Mouse (Mus musculus) midbrain, embryonic 11.5 days (tissue): ENCODE data around the gene Mbnl1. TPM values are rescaled to one million over a fixed set of nuclear protein-coding genes. Genes with fewer than 3 reads are reported as not detected.

Source experiments
- ATAC-seq: fragments of 200-750 bp; cut with Nextera tagmentation; 2 replicates; pipeline ENCODE4 v1.8.0; 2017; ENCODE audit warnings: moderate TSS enrichment, moderate library complexity; ENCODE audit not compliant: low FRiP score
- DNase-seq: peaks from one replicate; pipeline ENCODE4 v3.0.0; 2015; ENCODE audit warnings: low spot score; ENCODE audit errors: missing footprints
- H3K27ac ChIP-seq: fragments of 300-500 bp; sonication (generic); 2 replicates; pipeline ENCODE4 v1.5.1; 2014; ENCODE audit warnings: low read depth, low read length
- H3K27me3 ChIP-seq: fragments of 300-500 bp; sonication (generic); 2 replicates; pipeline ENCODE4 v1.6.1; 2014; ENCODE audit warnings: mild to moderate bottlenecking, low read length, moderate library complexity, mixed read lengths; ENCODE audit not compliant: control insufficient read depth, insufficient read depth
- H3K36me3 ChIP-seq: fragments of 300-500 bp; sonication (generic); 2 replicates; pipeline ENCODE4 v1.6.1; 2014; ENCODE audit warnings: mild to moderate bottlenecking, low read length, moderate library complexity, mixed read lengths; ENCODE audit not compliant: control insufficient read depth, insufficient read depth
- H3K4me1 ChIP-seq: fragments of 300-500 bp; sonication (generic); 2 replicates; pipeline ENCODE4 v1.6.1; 2014; ENCODE audit warnings: low read length; ENCODE audit not compliant: control insufficient read depth, insufficient read depth
- H3K4me2 ChIP-seq: fragments of 300-500 bp; sonication (generic); 2 replicates; pipeline ENCODE4 v1.6.1; 2014; ENCODE audit warnings: mild to moderate bottlenecking, moderate library complexity
- H3K4me3 ChIP-seq: fragments of 300-500 bp; sonication (generic); 2 replicates; pipeline ENCODE4 v1.5.1; 2014; ENCODE audit warnings: low read depth, low read length
- H3K9ac ChIP-seq: fragments of 300-500 bp; sonication (generic); 2 replicates; pipeline ENCODE4 v1.6.1; 2014; ENCODE audit warnings: low read length
- H3K9me3 ChIP-seq: fragments of 300-500 bp; sonication (generic); 2 replicates; pipeline ENCODE4 v1.6.1; 2016; ENCODE audit warnings: low read length; ENCODE audit not compliant: control insufficient read depth
- WGBS: fragments of 180-500 bp; shearing (Covaris S2); extraction: QIAGEN DNeasy Blood & Tissue Kit; methylation state at CpG from one replicate; pipeline ENCODE4 v1.1.7; 2014; 5-methylcytosine and 5-hydroxymethylcytosine counted together
- polyA plus RNA-seq: library from polyadenylated mRNA; unstranded; fragments of >200 nt; fragmentation: Nextera tagmentation; extraction: Ambion mirVana; gene quantifications from 2 replicates; pipeline ENCODE4 v1.2.1, GENCODE M21; 2014

The Mbnl1 gene
- polyA plus RNA-seq, 1 experiment from 2014 or later: 36.2 TPM

DNA sequence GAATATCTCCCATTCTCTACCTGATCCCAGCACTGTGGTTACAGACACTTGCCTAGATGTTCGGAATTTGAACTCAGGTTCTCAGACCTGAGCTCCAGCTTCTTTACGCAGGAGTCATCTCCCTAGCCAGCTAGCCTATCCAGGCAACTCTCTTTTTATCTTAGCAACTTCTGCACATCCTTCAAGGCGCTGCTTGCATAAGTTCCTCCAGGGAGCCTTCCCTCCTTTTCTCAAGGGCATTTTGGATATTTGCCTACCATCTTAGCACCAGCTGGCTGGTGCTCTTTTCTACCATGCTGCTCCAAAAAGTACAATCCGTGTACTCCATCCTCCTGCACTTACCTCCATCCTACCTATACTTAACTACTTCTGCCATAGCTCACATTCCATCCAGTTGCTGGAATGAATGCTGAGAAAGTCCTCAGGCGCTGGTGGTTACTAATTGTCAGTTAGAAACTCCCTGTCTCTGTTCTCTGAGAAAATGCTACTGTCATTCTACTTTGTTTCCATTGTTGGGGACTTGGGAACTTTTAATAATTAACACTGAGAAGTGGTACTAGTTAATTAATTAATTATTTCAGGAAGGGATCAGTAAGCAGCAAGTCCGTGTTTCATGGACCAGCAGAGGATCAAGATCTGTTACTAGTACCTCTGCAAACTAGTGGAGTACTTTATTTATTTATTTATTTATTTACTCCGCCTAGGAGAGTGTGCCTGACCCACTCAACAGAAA lies 27.3 kb downstream of the Mbnl1 start:
- 57% methylated on average over 7 of the region's 7 CpGs for WGBS
- Histone ChIP-seq H3K4me2 (peak overlapping the region; percentile 61), H3K9ac (peak overlapping the region; percentile 94), H3K36me3 (no peaks in the 10 kb centered on the region), H3K9me3 (no peaks in the 10 kb centered on the region), H3K27me3 (no peaks in the 10 kb centered on the region), H3K4me3 (peak overlapping the region; percentile 76), H3K4me1 (peaks cover 5% of the 10 kb centered on the region; the same call in 1 of the 2 replicates), H3K27ac (no peak overlapping the region)
- ATAC-seq (no peak), DNase-seq (peak; percentile 86)

DNA sequence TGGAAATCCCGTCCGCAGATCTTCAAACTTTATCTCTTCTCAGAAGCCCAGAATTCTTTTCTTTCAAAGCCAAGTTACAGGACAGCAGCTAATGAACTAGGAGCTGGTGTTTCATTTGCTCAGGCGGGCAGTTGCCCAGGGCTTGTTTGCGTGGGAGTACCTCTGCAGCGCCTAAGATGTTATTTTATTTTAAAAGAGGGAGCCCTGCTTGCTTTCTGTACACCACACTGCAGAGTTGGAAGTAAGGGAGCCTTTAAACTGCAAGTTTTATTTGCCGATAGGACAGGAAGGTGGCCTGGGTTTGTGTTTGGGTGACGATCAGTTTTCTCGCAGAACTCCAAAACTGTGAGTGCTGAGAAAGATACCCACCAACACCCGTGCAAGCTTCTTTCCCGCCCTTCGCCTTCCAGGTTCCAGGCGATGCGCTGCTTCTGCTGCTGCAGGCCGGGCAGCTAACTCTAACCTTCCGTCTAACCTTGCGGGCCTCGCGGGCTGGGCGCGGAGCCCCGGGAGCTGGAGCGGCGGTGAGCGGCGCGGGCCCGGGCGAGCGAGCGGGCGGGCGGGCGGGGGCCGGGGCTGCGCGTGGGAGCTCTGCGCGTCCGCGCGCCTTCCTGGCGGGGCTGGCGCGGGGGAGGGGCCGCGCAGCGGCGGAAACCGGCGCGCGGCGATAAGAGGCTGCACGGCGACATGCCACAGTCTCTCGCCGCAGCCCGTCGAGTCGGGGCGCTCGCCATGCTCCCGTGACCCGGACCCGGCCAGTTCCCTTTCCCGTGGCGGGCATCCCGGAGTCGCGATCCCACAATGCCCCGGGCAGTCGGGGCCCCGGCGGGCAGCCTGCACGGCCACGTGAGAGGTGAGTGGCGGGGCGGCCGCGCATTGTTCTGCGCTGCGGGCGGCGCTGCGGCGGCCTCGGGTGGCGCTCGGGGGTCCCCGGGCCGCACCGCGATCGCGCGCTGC lies 28.2 kb downstream of the Mbnl1 start:
- Histone ChIP-seq H3K4me3 (peak overlapping the region; percentile 76), H3K4me1 (peaks cover 5% of the 10 kb centered on the region; the same call in 1 of the 2 replicates), H3K4me2 (peak overlapping the region; percentile 61), H3K36me3 (no peaks in the 10 kb centered on the region), H3K9me3 (no peaks in the 10 kb centered on the region), H3K27ac (peak overlapping the region; percentile 54), H3K9ac (peak overlapping the region; percentile 94), H3K27me3 (no peaks in the 10 kb centered on the region)
- DNase-seq (peak; percentile 95), ATAC-seq (peak; percentile 94)
- under 1% methylated on average over 65 of the region's 96 CpGs for WGBS

DNA sequence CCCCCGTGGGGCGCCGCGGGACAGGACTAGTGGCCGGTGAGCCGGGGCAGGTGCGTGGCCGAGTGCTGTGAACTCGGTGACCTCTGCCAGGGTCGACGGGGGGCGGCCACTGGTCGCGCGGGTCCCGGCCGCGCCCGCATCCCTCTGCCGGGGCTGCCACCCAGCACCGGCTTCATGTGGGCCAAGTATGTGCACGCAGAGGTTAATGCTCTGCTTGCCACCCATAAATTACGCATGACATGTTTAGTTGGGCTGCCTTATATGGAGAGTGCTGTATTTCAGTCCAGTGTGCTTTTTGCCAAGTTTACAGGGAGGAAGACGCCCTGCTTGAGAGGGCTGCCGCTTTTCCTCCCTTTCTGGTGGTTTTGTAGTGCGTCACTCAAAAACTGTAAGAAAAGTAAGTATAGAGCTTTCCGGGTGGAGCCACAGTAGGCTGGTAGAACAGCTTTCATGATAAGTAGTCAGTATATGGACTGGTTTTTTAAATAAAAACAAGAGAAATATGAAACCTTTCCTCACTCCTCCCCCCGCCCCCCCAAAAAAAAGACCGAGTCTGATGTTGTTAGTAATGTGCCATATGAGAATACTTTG lies 29.0 kb downstream of the Mbnl1 start:
- Histone ChIP-seq H3K9me3 (no peaks in the 10 kb centered on the region), H3K4me1 (peaks cover 5% of the 10 kb centered on the region; the same call in 1 of the 2 replicates), H3K4me2 (peak overlapping the region; percentile 61), H3K4me3 (peak overlapping the region; percentile 76), H3K36me3 (no peaks in the 10 kb centered on the region), H3K27ac (peak overlapping the region; percentile 54), H3K9ac (peak overlapping the region; percentile 94), H3K27me3 (no peaks in the 10 kb centered on the region)
- WGBS: 3% methylated on average over 28 of the region's 29 CpGs
- DNase-seq: peak; percentile 94
- no peak; the same call in 1 of the 2 replicates for ATAC-seq

DNA sequence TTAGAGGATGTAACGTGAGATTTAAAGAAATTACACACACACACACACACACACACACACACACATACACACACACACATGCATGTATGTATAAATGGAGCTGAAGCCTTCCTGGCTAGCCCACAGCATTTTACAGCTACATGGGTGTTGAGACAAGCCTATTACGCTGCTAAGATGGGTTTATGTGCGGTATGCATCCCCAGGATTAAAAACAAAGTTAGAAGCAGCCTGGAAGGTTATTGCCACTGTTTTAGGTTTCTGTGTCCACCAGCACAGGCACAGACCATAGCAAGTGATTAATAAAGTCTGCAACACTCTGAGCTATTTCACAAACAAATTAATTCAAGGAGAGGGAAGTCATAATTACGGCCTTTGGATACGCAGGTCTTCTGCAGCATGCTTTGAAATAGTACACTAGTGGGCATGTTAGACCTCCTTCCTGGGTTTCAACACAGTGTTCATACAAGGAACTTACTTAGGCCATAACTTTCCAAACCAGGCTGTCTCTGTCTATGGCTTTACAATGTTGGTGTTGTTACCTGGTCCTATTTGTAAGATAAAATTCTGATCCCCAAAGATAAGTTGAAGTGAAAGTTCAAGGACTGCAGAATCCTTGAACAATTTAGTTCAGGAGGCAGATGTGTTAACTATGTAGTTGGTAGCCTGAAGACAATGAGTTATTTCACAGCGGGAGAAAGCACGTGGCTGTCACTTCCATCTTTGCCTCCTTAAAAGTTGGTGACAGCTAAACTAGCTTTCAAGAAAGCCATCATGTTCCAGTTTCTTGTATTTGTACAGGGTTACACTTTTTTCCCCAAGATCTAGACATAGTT lies 29.7 kb downstream of the Mbnl1 start:
- peak; percentile 88 for DNase-seq
- peak overlapping the region; percentile 61 for H3K4me2 ChIP-seq
- H3K4me1 ChIP-seq: peaks cover 5% of the 10 kb centered on the region; the same call in 1 of the 2 replicates
- WGBS: 51% methylated on average over 7 of the region's 7 CpGs
- no peaks in the 10 kb centered on the region for H3K9me3 ChIP-seq
- H3K36me3 ChIP-seq: no peaks in the 10 kb centered on the region
- peak overlapping the region; percentile 76 for H3K4me3 ChIP-seq
- no peaks in the 10 kb centered on the region for H3K27me3 ChIP-seq
- H3K9ac ChIP-seq: peak overlapping the region; percentile 94
- ATAC-seq: no peak
- no peak overlapping the region for H3K27ac ChIP-seq

DNA sequence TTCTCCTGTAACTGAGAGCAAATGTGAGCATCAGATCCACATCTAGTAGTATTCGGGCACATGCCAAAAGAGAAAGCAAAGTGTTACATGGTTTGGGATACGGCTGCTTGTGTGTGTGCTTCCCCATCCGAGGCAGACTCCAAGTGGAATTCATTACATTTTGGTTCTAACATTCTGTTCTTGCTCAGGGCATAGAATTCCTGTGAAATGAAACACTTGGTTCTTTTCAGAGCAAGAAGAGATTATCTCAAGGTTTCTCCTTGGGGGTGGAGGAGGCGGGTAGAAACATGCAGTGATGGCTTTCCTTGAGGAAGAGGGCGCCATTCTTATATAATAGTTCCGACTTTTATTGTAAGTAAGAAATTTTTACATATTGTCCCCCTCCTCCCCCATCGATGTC lies 30.6 kb downstream of the Mbnl1 start:
- H3K9ac ChIP-seq: no peak overlapping the region
- H3K36me3 ChIP-seq: no peaks in the 10 kb centered on the region
- no peak overlapping the region for H3K4me2 ChIP-seq
- no peaks in the 10 kb centered on the region for H3K27me3 ChIP-seq
- peaks cover 5% of the 10 kb centered on the region; the same call in 1 of the 2 replicates for H3K4me1 ChIP-seq
- H3K9me3 ChIP-seq: no peaks in the 10 kb centered on the region
- no peak for DNase-seq
- H3K4me3 ChIP-seq: no peak overlapping the region
- no peak overlapping the region for H3K27ac ChIP-seq
- ATAC-seq: no peak
- 68% methylated on average over 7 of the region's 7 CpGs for WGBS

- Histone ChIP-seq H3K27me3 (no peaks in the 10 kb centered on the region), H3K36me3 (no peaks in the 10 kb centered on the region), H3K4me2 (no peak overlapping the region), H3K9ac (no peak overlapping the region), H3K4me3 (no peak overlapping the region), H3K9me3 (no peaks in the 10 kb centered on the region), H3K4me1 (peaks cover 5% of the 10 kb centered on the region; the same call in 1 of the 2 replicates), H3K27ac (no peak overlapping the region)
- no peak for ATAC-seq
- no peak for DNase-seq
- WGBS: 76% methylated on average over 5 of the region's 5 CpGs
Measured at GRCm38 (mm10) chr3:60504775-60505430, 32.3 kb downstream of the Mbnl1 start.

- ATAC-seq: no peak
- H3K27me3 ChIP-seq: no peaks in the 10 kb centered on the region
- DNase-seq: no peak
- no peak overlapping the region for H3K4me2 ChIP-seq
- no peaks in the 10 kb centered on the region for H3K36me3 ChIP-seq
- no peak overlapping the region for H3K4me3 ChIP-seq
- no peak overlapping the region for H3K27ac ChIP-seq
- peaks cover 5% of the 10 kb centered on the region; the same call in 1 of the 2 replicates for H3K4me1 ChIP-seq
- H3K9ac ChIP-seq: no peak overlapping the region
- WGBS: 76% methylated on average over 5 of the region's 5 CpGs
- no peaks in the 10 kb centered on the region for H3K9me3 ChIP-seq
Measured at GRCm38 (mm10) chr3:60506821-60507220, 34.2 kb downstream of the Mbnl1 start.

GRCm38 (mm10) chr3:60507496-60507895 lies 34.9 kb downstream of the Mbnl1 start:
- no peaks in the 10 kb centered on the region for H3K9me3 ChIP-seq
- 94% methylated on average over 3 of the region's 3 CpGs for WGBS
- H3K27me3 ChIP-seq: no peaks in the 10 kb centered on the region
- no peaks in the 10 kb centered on the region for H3K36me3 ChIP-seq
- DNase-seq: no peak
- no peak overlapping the region for H3K4me2 ChIP-seq
- H3K4me3 ChIP-seq: no peak overlapping the region
- no peak for ATAC-seq
- no peak overlapping the region for H3K27ac ChIP-seq
- no peaks in the 10 kb centered on the region for H3K4me1 ChIP-seq
- no peak overlapping the region for H3K9ac ChIP-seq
